Mouse (Mus musculus): ENCODE results near the gene Hist1h2ad.
"Not testable (repeated sequence)": the region's sequence is repeated elsewhere in the genome, so short reads cannot be mapped to it uniquely, and the experiment has no call there.

The Hist1h2ad gene

GRCm38 (mm10) chr13:23583387-23584068, 9.3 kb downstream of the Hist1h2ad start:
- no peak for DNase-seq (ENCODE audit: low spot score in 2 of 2)

GRCm38 (mm10) chr13:23584331-23584730, 10.2 kb downstream of the Hist1h2ad start:
- DNase-seq (ENCODE audit: low spot score in 2 of 2) = no peak

- peak; percentile 52 to 53 for DNase-seq (ENCODE audit: low spot score in 2 of 2)
These were observed 10.9 kb downstream of the Hist1h2ad start for GRCm38 (mm10) chr13:23585029-23585441.

GRCm38 (mm10) chr13:23585442-23586098, 11.4 kb downstream of the Hist1h2ad start:
- peak; percentile 42 to 50 for DNase-seq (ENCODE audit: low spot score in 2 of 2)

- no peak for DNase-seq (ENCODE audit: low spot score in 2 of 2)
These were observed 12.1 kb downstream of the Hist1h2ad start for GRCm38 (mm10) chr13:23586099-23586939.

GRCm38 (mm10) chr13:23586940-23587225, 12.7 kb downstream of the Hist1h2ad start:
- DNase-seq (ENCODE audit: low spot score in 2 of 2) = no peak

GRCm38 (mm10) chr13:23591206-23591605, 17.0 kb downstream of the Hist1h2ad start:
- no peak for DNase-seq (ENCODE audit: low spot score in 2 of 2)

GRCm38 (mm10) chr13:23591886-23592285, 17.7 kb downstream of the Hist1h2ad start:
- DNase-seq (ENCODE audit: low spot score in 2 of 2) = not testable (repeated sequence)

GRCm38 (mm10) chr13:23592614-23593013, 18.4 kb downstream of the Hist1h2ad start:
- no peak for DNase-seq (ENCODE audit: low spot score in 2 of 2)

GRCm38 (mm10) chr13:23593051-23593770, 19.0 kb downstream of the Hist1h2ad start:
- DNase-seq (ENCODE audit: low spot score in 2 of 2) = no peak

- no peak for DNase-seq (ENCODE audit: low spot score in 2 of 2)
These were observed 21.0 kb downstream of the Hist1h2ad start for GRCm38 (mm10) chr13:23595185-23595584.

GRCm38 (mm10) chr13:23595622-23596372, 21.6 kb downstream of the Hist1h2ad start:
- no peak for DNase-seq (ENCODE audit: low spot score in 2 of 2)

- peak; percentile 43 to 67 for DNase-seq (ENCODE audit: low spot score in 2 of 2)
These were observed 23.8 kb downstream of the Hist1h2ad start for GRCm38 (mm10) chr13:23597957-23598356.

- DNase-seq (ENCODE audit: low spot score in 2 of 2) = no peak
These were observed 29.1 kb downstream of the Hist1h2ad start for GRCm38 (mm10) chr13:23603182-23603699.

- no peak for DNase-seq (ENCODE audit: low spot score in 2 of 2)
These were observed 30.3 kb downstream of the Hist1h2ad start for GRCm38 (mm10) chr13:23604452-23604851.

- DNase-seq (ENCODE audit: low spot score in 2 of 2) = no peak
These were observed 30.9 kb downstream of the Hist1h2ad start for GRCm38 (mm10) chr13:23605052-23605451.

- no peak for DNase-seq (ENCODE audit: low spot score in 2 of 2)
These were observed 35.0 kb downstream of the Hist1h2ad start for GRCm38 (mm10) chr13:23609209-23609608.

GRCm38 (mm10) chr13:23609844-23610243, 35.7 kb downstream of the Hist1h2ad start:
- DNase-seq (ENCODE audit: low spot score in 2 of 2) = no peak

GRCm38 (mm10) chr13:23610393-23610792, 36.2 kb downstream of the Hist1h2ad start:
- DNase-seq (ENCODE audit: low spot score in 2 of 2) = no peak

GRCm38 (mm10) chr13:23611638-23612037, 37.5 kb downstream of the Hist1h2ad start:
- no peak for DNase-seq (ENCODE audit: low spot score in 2 of 2)

All from frontal cortex, postnatal 25 days (tissue).